Mouse (Mus musculus): ENCODE measurements at regions not wholly inside any gene's neighbourhood (a gene's known extent, or its start where the extent isn't known, plus 50 kb on each side); places are given as distances from the start of the nearest gene placed in this dataset.

- no peak for TF ChIP-seq CTCF (IDR thresholded peaks at IDR 0.05; ENCODE audit: low read depth, low read length)
- no peak for TF ChIP-seq GATA2 (IDR thresholded peaks at IDR 0.05; ENCODE audit: borderline replicate concordance, low read depth, low read length)
- no peak for TF ChIP-seq POLR2AphosphoS5 (IDR thresholded peaks at IDR 0.05; ENCODE audit: insufficient replicate concordance, low read depth, low read length)
- no peak for TF ChIP-seq TAL1 (conservative IDR thresholded peaks at IDR 0.05; ENCODE audit: low read depth, low read length)
- no peak for TF ChIP-seq GATA1 (IDR thresholded peaks at IDR 0.05; ENCODE audit: borderline replicate concordance, low read length)
- no peaks in the 10 kb centered on the region for H3K4me1 ChIP-seq (ENCODE audit: insufficient read depth, low read depth, low read length)
- no peaks in the 10 kb centered on the region for H3K36me3 ChIP-seq (replicated peaks)
- no peak overlapping the region for H3K4me3 ChIP-seq (ENCODE audit: low read depth, low read length)
- DNase-seq (ENCODE audit: low spot score) (no peak), ATAC-seq (ENCODE audit: extremely low read depth, insufficient number of reproducible peaks, low FRiP score, poor library complexity, severe bottlenecking) (no peak)
- H3K27me3 ChIP-seq (ENCODE audit: insufficient read depth, low read length): no peaks in the 10 kb centered on the region
- H3K9me3 ChIP-seq (replicated peaks): peaks cover 14% of the 10 kb centered on the region
Observed at GRCm38 (mm10) chr2:159523739-159524138, 729.1 kb downstream of the Dhx35 start.

- no peak overlapping the region for H3K4me3 ChIP-seq (ENCODE audit: low read depth, low read length)
- H3K9me3 ChIP-seq (replicated peaks): peaks cover 36% of the 10 kb centered on the region
- no peaks in the 10 kb centered on the region for H3K36me3 ChIP-seq (replicated peaks)
- ATAC-seq (ENCODE audit: extremely low read depth, insufficient number of reproducible peaks, low FRiP score, poor library complexity, severe bottlenecking) (no peak), DNase-seq (ENCODE audit: low spot score) (no peak)
- no peaks in the 10 kb centered on the region for H3K27me3 ChIP-seq (ENCODE audit: insufficient read depth, low read length)
- TF ChIP-seq TAL1 (conservative IDR thresholded peaks at IDR 0.05; ENCODE audit: low read depth, low read length) (no peak), GATA2 (IDR thresholded peaks at IDR 0.05; ENCODE audit: borderline replicate concordance, low read depth, low read length) (no peak), POLR2AphosphoS5 (IDR thresholded peaks at IDR 0.05; ENCODE audit: insufficient replicate concordance, low read depth, low read length) (no peak), CTCF (IDR thresholded peaks at IDR 0.05; ENCODE audit: low read depth, low read length) (no peak), GATA1 (IDR thresholded peaks at IDR 0.05; ENCODE audit: borderline replicate concordance, low read length) (no peak)
- H3K4me1 ChIP-seq (ENCODE audit: insufficient read depth, low read depth, low read length): no peaks in the 10 kb centered on the region
Observed at GRCm38 (mm10) chr2:159534951-159535350, 740.3 kb downstream of the Dhx35 start.

GRCm38 (mm10) chr2:159539261-159539660 is 744.7 kb downstream of the Dhx35 start:
- TF ChIP-seq GATA1 (IDR thresholded peaks at IDR 0.05; ENCODE audit: borderline replicate concordance, low read length): no peak
- no peak for TF ChIP-seq CTCF (IDR thresholded peaks at IDR 0.05; ENCODE audit: low read depth, low read length)
- no peak for TF ChIP-seq POLR2AphosphoS5 (IDR thresholded peaks at IDR 0.05; ENCODE audit: insufficient replicate concordance, low read depth, low read length)
- no peak for TF ChIP-seq GATA2 (IDR thresholded peaks at IDR 0.05; ENCODE audit: borderline replicate concordance, low read depth, low read length)
- TF ChIP-seq TAL1 (conservative IDR thresholded peaks at IDR 0.05; ENCODE audit: low read depth, low read length): no peak
- DNase-seq (ENCODE audit: low spot score): no peak
- H3K27me3 ChIP-seq (ENCODE audit: insufficient read depth, low read length): no peaks in the 10 kb centered on the region

GRCm38 (mm10) chr2:159557567-159557966 is 763.0 kb downstream of the Dhx35 start:
- Histone ChIP-seq H3K9me3 (replicated peaks) (peaks cover 15% of the 10 kb centered on the region), H3K27me3 (ENCODE audit: insufficient read depth, low read length) (no peaks in the 10 kb centered on the region), H3K36me3 (replicated peaks) (no peaks in the 10 kb centered on the region), H3K4me3 (ENCODE audit: low read depth, low read length) (no peak overlapping the region), H3K4me1 (ENCODE audit: insufficient read depth, low read depth, low read length) (no peaks in the 10 kb centered on the region)
- DNase-seq (ENCODE audit: low spot score): no peak
- TF ChIP-seq CTCF (IDR thresholded peaks at IDR 0.05; ENCODE audit: low read depth, low read length) (no peak), GATA2 (IDR thresholded peaks at IDR 0.05; ENCODE audit: borderline replicate concordance, low read depth, low read length) (no peak), GATA1 (IDR thresholded peaks at IDR 0.05; ENCODE audit: borderline replicate concordance, low read length) (no peak), TAL1 (conservative IDR thresholded peaks at IDR 0.05; ENCODE audit: low read depth, low read length) (no peak), POLR2AphosphoS5 (IDR thresholded peaks at IDR 0.05; ENCODE audit: insufficient replicate concordance, low read depth, low read length) (no peak)
- ATAC-seq (ENCODE audit: extremely low read depth, insufficient number of reproducible peaks, low FRiP score, poor library complexity, severe bottlenecking): no peak

More at GRCm38 (mm10) chr2:159539261-159539660, 744.7 kb downstream of the Dhx35 start:
- Histone ChIP-seq H3K4me3 (ENCODE audit: low read depth, low read length) (no peak overlapping the region), H3K4me1 (ENCODE audit: insufficient read depth, low read depth, low read length) (no peaks in the 10 kb centered on the region), H3K9me3 (replicated peaks) (peaks cover 40% of the 10 kb centered on the region), H3K36me3 (replicated peaks) (no peaks in the 10 kb centered on the region)
- ATAC-seq (ENCODE audit: extremely low read depth, insufficient number of reproducible peaks, low FRiP score, poor library complexity, severe bottlenecking): no peak

- Histone ChIP-seq H3K9me3 (replicated peaks) (peaks cover 18% of the 10 kb centered on the region), H3K4me3 (ENCODE audit: low read depth, low read length) (no peak overlapping the region), H3K27me3 (ENCODE audit: insufficient read depth, low read length) (no peaks in the 10 kb centered on the region), H3K36me3 (replicated peaks) (no peaks in the 10 kb centered on the region), H3K4me1 (ENCODE audit: insufficient read depth, low read depth, low read length) (no peaks in the 10 kb centered on the region)
- TF ChIP-seq CTCF (IDR thresholded peaks at IDR 0.05; ENCODE audit: low read depth, low read length) (no peak), GATA2 (IDR thresholded peaks at IDR 0.05; ENCODE audit: borderline replicate concordance, low read depth, low read length) (no peak), GATA1 (IDR thresholded peaks at IDR 0.05; ENCODE audit: borderline replicate concordance, low read length) (no peak), POLR2AphosphoS5 (IDR thresholded peaks at IDR 0.05; ENCODE audit: insufficient replicate concordance, low read depth, low read length) (no peak), TAL1 (conservative IDR thresholded peaks at IDR 0.05; ENCODE audit: low read depth, low read length) (no peak)
- DNase-seq (ENCODE audit: low spot score): no peak
- ATAC-seq (ENCODE audit: extremely low read depth, insufficient number of reproducible peaks, low FRiP score, poor library complexity, severe bottlenecking): no peak
Observed at GRCm38 (mm10) chr2:159565255-159565654, 768.7 kb downstream of the Gm826 start.

- Histone ChIP-seq H3K4me3 (ENCODE audit: low read depth, low read length) (no peak overlapping the region), H3K4me1 (ENCODE audit: insufficient read depth, low read depth, low read length) (no peaks in the 10 kb centered on the region), H3K9me3 (replicated peaks) (peaks cover 18% of the 10 kb centered on the region), H3K36me3 (replicated peaks) (no peaks in the 10 kb centered on the region), H3K27me3 (ENCODE audit: insufficient read depth, low read length) (no peaks in the 10 kb centered on the region)
- TF ChIP-seq GATA1 (IDR thresholded peaks at IDR 0.05; ENCODE audit: borderline replicate concordance, low read length): no peak
- no peak for TF ChIP-seq POLR2AphosphoS5 (IDR thresholded peaks at IDR 0.05; ENCODE audit: insufficient replicate concordance, low read depth, low read length)
- TF ChIP-seq GATA2 (IDR thresholded peaks at IDR 0.05; ENCODE audit: borderline replicate concordance, low read depth, low read length): no peak
- no peak for TF ChIP-seq TAL1 (conservative IDR thresholded peaks at IDR 0.05; ENCODE audit: low read depth, low read length)
- TF ChIP-seq CTCF (IDR thresholded peaks at IDR 0.05; ENCODE audit: low read depth, low read length): no peak
- ATAC-seq (ENCODE audit: extremely low read depth, insufficient number of reproducible peaks, low FRiP score, poor library complexity, severe bottlenecking) (no peak), DNase-seq (ENCODE audit: low spot score) (no peak)
Observed at GRCm38 (mm10) chr2:159565921-159566320, 768.0 kb downstream of the Gm826 start.

All from G1E (cell line).